Mouse (Mus musculus) forebrain, embryonic 11.5 days (tissue): Measurements from ENCODE around the gene Mapk1ip1l. TPM values are rescaled to one million over a fixed set of nuclear protein-coding genes. Genes with fewer than 3 reads are reported as not detected.
"Not testable (repeated sequence)": the region's sequence is repeated elsewhere in the genome, so short reads cannot be mapped to it uniquely, and the experiment has no call there.

Experiments used
- ATAC-seq: fragments of 200-750 bp; cut with Nextera tagmentation; replicated peaks from 2 replicates; pipeline ENCODE4 v1.8.0; 2017; ENCODE audit warnings: moderate TSS enrichment; ENCODE audit not compliant: low FRiP score
- DNase-seq: peaks from one replicate; pipeline ENCODE4 v3.0.0-alpha.2; 2017; ENCODE audit warnings: low spot score
- H3K27ac ChIP-seq: fragments of 300-500 bp; sonication (generic); 2 replicates; pipeline ENCODE4 v1.5.1; 2014; ENCODE audit warnings: low read depth, low read length
- H3K27me3 ChIP-seq: fragments of 300-500 bp; sonication (generic); 2 replicates; pipeline ENCODE4 v1.6.1; 2014; ENCODE audit warnings: mild to moderate bottlenecking, low read length, mixed read lengths; ENCODE audit not compliant: control insufficient read depth, insufficient read depth
- H3K36me3 ChIP-seq: fragments of 300-500 bp; sonication (generic); 2 replicates; pipeline ENCODE4 v1.6.1; 2014; ENCODE audit warnings: mild to moderate bottlenecking, low read length, moderate library complexity, mixed read lengths; ENCODE audit not compliant: control insufficient read depth, insufficient read depth
- H3K4me1 ChIP-seq: fragments of 300-500 bp; sonication (generic); replicated peaks from 2 replicates; pipeline ENCODE4 v1.6.1; 2014; ENCODE audit warnings: low read length, mixed read lengths; ENCODE audit not compliant: control insufficient read depth, insufficient read depth
- H3K4me2 ChIP-seq: fragments of 300-500 bp; sonication (generic); 2 replicates; pipeline ENCODE4 v1.6.1; 2014; ENCODE audit warnings: low read depth, mild to moderate bottlenecking, low read length, moderate library complexity, mixed read lengths; ENCODE audit not compliant: severe bottlenecking
- H3K4me3 ChIP-seq: fragments of 300-500 bp; sonication (generic); 2 replicates; pipeline ENCODE4 v1.5.1; 2014; ENCODE audit warnings: low read depth, low read length
- H3K9ac ChIP-seq: fragments of 300-500 bp; sonication (generic); 2 replicates; pipeline ENCODE4 v1.6.1; 2014; ENCODE audit warnings: low read length
- H3K9me3 ChIP-seq: fragments of 300-500 bp; sonication (generic); 2 replicates; pipeline ENCODE4 v1.6.1; 2016; ENCODE audit warnings: low read length, mixed read lengths; ENCODE audit not compliant: control insufficient read depth
- WGBS: fragments of 180-500 bp; shearing (Covaris S2); extraction: QIAGEN DNeasy Blood & Tissue Kit; methylation state at CpG from one replicate; pipeline ENCODE4 v1.1.7; 2014; 5-methylcytosine and 5-hydroxymethylcytosine counted together
- polyA plus RNA-seq: library from polyadenylated mRNA; unstranded; fragments of >200 nt; fragmentation: Nextera tagmentation; extraction: Ambion mirVana; gene quantifications from 2 replicates; pipeline ENCODE4 v1.2.1, GENCODE M21; 2014

Mapk1ip1l gene
- polyA plus RNA-seq, 1 experiment from 2014 or later: 122 TPM

GRCm38 (mm10) chr14:47307669-47308068, 9.6 kb downstream of the Mapk1ip1l start:
- Histone ChIP-seq H3K4me1 (no peaks in the 10 kb centered on the region), H3K4me3 (no peak overlapping the region), H3K4me2 (no peak overlapping the region), H3K27ac (no peak overlapping the region), H3K9ac (no peak overlapping the region), H3K27me3 (no peaks in the 10 kb centered on the region), H3K36me3 (peaks cover 12% of the 10 kb centered on the region), H3K9me3 (no peaks in the 10 kb centered on the region)
- ATAC-seq (no peak), DNase-seq (no peak)
- WGBS: 89% methylated on average over 3 of the region's 3 CpGs

GRCm38 (mm10) chr14:47309061-47309460, 11.0 kb downstream of the Mapk1ip1l start:
- H3K4me3 ChIP-seq: no peak overlapping the region
- H3K4me2 ChIP-seq: no peak overlapping the region
- no peak overlapping the region for H3K27ac ChIP-seq
- no peak overlapping the region for H3K9ac ChIP-seq
- 93% methylated on average over 1 of the region's 1 CpGs for WGBS
- no peaks in the 10 kb centered on the region for H3K4me1 ChIP-seq
- H3K27me3 ChIP-seq: no peaks in the 10 kb centered on the region
- ATAC-seq (no peak), DNase-seq (no peak)
- peaks cover 12% of the 10 kb centered on the region for H3K36me3 ChIP-seq
- H3K9me3 ChIP-seq: no peaks in the 10 kb centered on the region

- Histone ChIP-seq H3K4me3 (no peak overlapping the region), H3K9me3 (no peaks in the 10 kb centered on the region), H3K4me2 (no peak overlapping the region), H3K9ac (no peak overlapping the region), H3K27ac (no peak overlapping the region), H3K36me3 (peaks cover 12% of the 10 kb centered on the region), H3K27me3 (no peaks in the 10 kb centered on the region), H3K4me1 (no peaks in the 10 kb centered on the region)
- DNase-seq (no peak), ATAC-seq (no peak)
- 94% methylated on average over 18 of the region's 18 CpGs for WGBS
These were observed 12.5 kb downstream of the Mapk1ip1l start for GRCm38 (mm10) chr14:47310342-47311181.

- ATAC-seq (no peak), DNase-seq (no peak)
- Histone ChIP-seq H3K9me3 (no peaks in the 10 kb centered on the region), H3K36me3 (peaks cover 4% of the 10 kb centered on the region; the same call in 1 of the 2 replicates), H3K27me3 (no peaks in the 10 kb centered on the region), H3K9ac (no peak overlapping the region), H3K4me3 (no peak overlapping the region), H3K4me1 (no peaks in the 10 kb centered on the region), H3K4me2 (no peak overlapping the region), H3K27ac (no peak overlapping the region)
- 94% methylated on average over 5 of the region's 5 CpGs for WGBS
These were observed 21.3 kb downstream of the Mapk1ip1l start for GRCm38 (mm10) chr14:47319362-47319761.

GRCm38 (mm10) chr14:47321581-47321980, 23.5 kb downstream of the Mapk1ip1l start:
- not testable (repeated sequence) for H3K9ac ChIP-seq, H3K9me3 ChIP-seq, ATAC-seq, DNase-seq, H3K36me3 ChIP-seq, H3K4me3 ChIP-seq, H3K4me2 ChIP-seq, H3K27ac ChIP-seq, H3K4me1 ChIP-seq, H3K27me3 ChIP-seq
- 92% methylated on average over 6 of the region's 8 CpGs for WGBS

- no peak overlapping the region for H3K9ac ChIP-seq
- ATAC-seq (no peak), DNase-seq (no peak)
- 78% methylated on average over 9 of the region's 9 CpGs for WGBS
- no peaks in the 10 kb centered on the region; the same call in 1 of the 2 replicates for H3K36me3 ChIP-seq
- no peaks in the 10 kb centered on the region for H3K4me1 ChIP-seq
- no peaks in the 10 kb centered on the region for H3K9me3 ChIP-seq
- no peaks in the 10 kb centered on the region for H3K27me3 ChIP-seq
- no peak overlapping the region for H3K4me2 ChIP-seq
- H3K27ac ChIP-seq: no peak overlapping the region
- H3K4me3 ChIP-seq: no peak overlapping the region
These were observed 28.1 kb downstream of the Mapk1ip1l start for GRCm38 (mm10) chr14:47325965-47326761.

- DNase-seq: no peak
- WGBS: 97% methylated on average over 5 of the region's 5 CpGs
- no peak for ATAC-seq
- no peaks in the 10 kb centered on the region for H3K4me1 ChIP-seq
- H3K27me3 ChIP-seq: no peaks in the 10 kb centered on the region
- no peak overlapping the region for H3K9ac ChIP-seq
- no peak overlapping the region for H3K4me2 ChIP-seq
- no peak overlapping the region for H3K4me3 ChIP-seq
- H3K27ac ChIP-seq: no peak overlapping the region
- no peaks in the 10 kb centered on the region for H3K9me3 ChIP-seq
- H3K36me3 ChIP-seq: no peaks in the 10 kb centered on the region; the same call in 1 of the 2 replicates
These were observed 29.3 kb downstream of the Mapk1ip1l start for GRCm38 (mm10) chr14:47327347-47327746.

GRCm38 (mm10) chr14:47331920-47332319, 33.9 kb downstream of the Mapk1ip1l start:
- Histone ChIP-seq H3K36me3 (no peaks in the 10 kb centered on the region), H3K4me2 (no peak overlapping the region), H3K27ac (no peak overlapping the region), H3K4me3 (no peak overlapping the region), H3K9me3 (no peaks in the 10 kb centered on the region), H3K4me1 (no peaks in the 10 kb centered on the region), H3K27me3 (no peaks in the 10 kb centered on the region), H3K9ac (no peak overlapping the region)
- 75% methylated on average over 5 of the region's 5 CpGs for WGBS
- ATAC-seq: no peak
- no peak for DNase-seq
